Mouse (Mus musculus): ENCODE results near the gene Gm49318. TPM values are rescaled to one million over a fixed set of nuclear protein-coding genes. Genes with fewer than 3 reads are reported as not detected.

Gene Gm49318
- polyA plus RNA-seq, 1 experiment: not detected

- H3K36me3 ChIP-seq (ENCODE audit: control insufficient read depth): peaks cover 58% of the 10 kb centered on the region
- H3K27me3 ChIP-seq (ENCODE audit: control insufficient read depth): peaks cover 29% of the 10 kb centered on the region
- TF ChIP-seq TAL1 (IDR thresholded peaks at IDR 0.05; ENCODE audit: low read length) (no peak), GATA1 (IDR thresholded peaks at IDR 0.05; ENCODE audit: low read length) (no peak)
- peaks cover 12% of the 10 kb centered on the region for H3K4me1 ChIP-seq (ENCODE audit: control insufficient read depth)
- H3K4me3 ChIP-seq (replicated peaks): no peak overlapping the region
- H3K9me3 ChIP-seq (ENCODE audit: control insufficient read depth, low read length): peaks cover 2% of the 10 kb centered on the region; the same call in 1 of the 2 replicates
Measured at GRCm38 (mm10) chr9:22058011-22058424, 13.0 kb downstream of the Gm49318 start.

DNA sequence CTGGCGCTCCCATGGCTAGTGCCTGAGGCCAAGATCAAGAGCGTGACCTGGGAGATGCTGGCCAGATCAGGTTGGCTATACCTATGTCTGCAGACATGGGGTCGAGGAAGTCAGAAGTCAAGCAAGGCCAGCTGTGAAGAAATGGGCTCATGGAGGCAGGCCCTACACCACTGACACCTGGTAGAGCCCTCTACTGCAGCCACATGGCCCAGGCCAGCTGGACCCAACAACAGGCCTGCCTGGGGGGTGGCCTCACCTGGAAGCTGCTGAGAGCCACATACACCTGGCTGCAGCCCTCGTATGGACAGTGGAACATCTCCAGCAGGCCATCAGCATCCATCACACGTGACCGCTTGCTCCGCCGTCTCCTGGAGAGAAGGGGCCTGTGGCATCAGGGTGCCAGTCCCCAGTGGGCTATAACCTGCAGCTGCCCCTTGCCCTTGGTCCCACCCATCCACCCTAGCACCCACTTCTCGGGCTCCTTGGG, 14.0 kb downstream of the Gm49318 start:
- Histone ChIP-seq H3K36me3 (ENCODE audit: control insufficient read depth) (peaks cover 49% of the 10 kb centered on the region), H3K9me3 (ENCODE audit: control insufficient read depth, low read length) (peaks cover 5% of the 10 kb centered on the region; the same call in 1 of the 2 replicates), H3K4me1 (ENCODE audit: control insufficient read depth) (peaks cover 12% of the 10 kb centered on the region), H3K4me3 (replicated peaks) (no peak overlapping the region), H3K27me3 (ENCODE audit: control insufficient read depth) (peaks cover 39% of the 10 kb centered on the region)
- TF ChIP-seq TAL1 (IDR thresholded peaks at IDR 0.05; ENCODE audit: low read length) (no peak), GATA1 (IDR thresholded peaks at IDR 0.05; ENCODE audit: low read length) (no peak)

DNA sequence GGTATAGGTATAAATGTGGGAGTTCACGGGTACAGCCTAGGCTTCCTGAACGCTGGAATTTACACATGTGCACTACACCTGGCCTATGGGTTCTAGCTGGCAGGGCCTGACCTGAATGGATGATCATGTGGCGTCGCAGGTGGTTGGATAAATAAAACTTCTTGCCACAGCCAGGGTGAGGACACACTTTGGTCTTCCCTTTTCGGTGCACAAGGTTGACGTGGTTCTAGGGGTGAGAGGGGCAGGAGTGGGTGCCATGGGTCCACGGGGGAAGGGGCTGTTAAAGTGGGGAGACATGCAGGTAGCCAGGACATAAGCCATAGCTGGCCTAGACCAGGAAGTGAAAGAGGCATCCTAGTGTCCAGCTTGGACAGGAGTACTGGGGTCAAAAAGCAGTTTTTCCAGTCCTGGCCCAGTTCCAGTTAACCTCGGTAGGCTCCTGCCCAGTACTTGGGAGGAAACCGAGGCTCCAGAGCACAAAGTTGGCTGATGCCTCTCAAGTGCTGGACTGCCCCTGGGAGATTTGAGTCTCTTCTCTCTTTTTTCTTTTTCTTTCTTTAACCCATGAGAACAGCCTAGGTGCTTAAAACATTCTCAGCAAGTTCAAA, 14.7 kb downstream of the Gm49318 start:
- peaks cover 18% of the 10 kb centered on the region for H3K4me1 ChIP-seq (ENCODE audit: control insufficient read depth)
- H3K9me3 ChIP-seq (ENCODE audit: control insufficient read depth, low read length): peaks cover 10% of the 10 kb centered on the region; the same call in 1 of the 2 replicates
- peaks cover 44% of the 10 kb centered on the region for H3K36me3 ChIP-seq (ENCODE audit: control insufficient read depth)
- H3K27me3 ChIP-seq (ENCODE audit: control insufficient read depth): peaks cover 45% of the 10 kb centered on the region
- TF ChIP-seq TAL1 (IDR thresholded peaks at IDR 0.05; ENCODE audit: low read length) (no peak), GATA1 (IDR thresholded peaks at IDR 0.05; ENCODE audit: low read length) (no peak)
- H3K4me3 ChIP-seq (replicated peaks): no peak overlapping the region

DNA sequence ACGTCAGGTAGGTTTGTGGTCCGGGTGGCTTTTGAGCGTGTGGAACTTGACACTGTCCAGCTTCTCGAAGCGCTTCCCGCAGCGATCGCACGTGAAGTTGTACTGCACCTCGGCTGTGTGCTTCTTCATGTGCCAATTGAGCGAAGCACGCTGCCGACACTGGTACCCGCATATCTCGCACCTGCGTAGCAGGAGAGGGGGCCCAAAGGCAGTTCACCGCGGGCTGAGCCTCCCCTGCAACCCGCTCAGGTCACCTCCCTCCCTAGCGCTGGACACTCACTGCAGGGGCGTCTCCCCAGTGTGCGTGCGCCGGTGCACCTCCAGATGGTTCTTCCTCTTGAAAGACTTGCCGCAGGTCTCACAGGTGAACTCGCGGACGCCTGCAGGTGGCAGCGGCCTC, 15.3 kb downstream of the Gm49318 start:
- Histone ChIP-seq H3K27me3 (ENCODE audit: control insufficient read depth) (peaks cover 52% of the 10 kb centered on the region), H3K36me3 (ENCODE audit: control insufficient read depth) (peaks cover 38% of the 10 kb centered on the region), H3K4me1 (ENCODE audit: control insufficient read depth) (peaks cover 25% of the 10 kb centered on the region), H3K9me3 (ENCODE audit: control insufficient read depth, low read length) (peaks cover 17% of the 10 kb centered on the region), H3K4me3 (replicated peaks) (no peak overlapping the region)
- TF ChIP-seq GATA1 (IDR thresholded peaks at IDR 0.05; ENCODE audit: low read length) (no peak), TAL1 (IDR thresholded peaks at IDR 0.05; ENCODE audit: low read length) (no peak)

DNA sequence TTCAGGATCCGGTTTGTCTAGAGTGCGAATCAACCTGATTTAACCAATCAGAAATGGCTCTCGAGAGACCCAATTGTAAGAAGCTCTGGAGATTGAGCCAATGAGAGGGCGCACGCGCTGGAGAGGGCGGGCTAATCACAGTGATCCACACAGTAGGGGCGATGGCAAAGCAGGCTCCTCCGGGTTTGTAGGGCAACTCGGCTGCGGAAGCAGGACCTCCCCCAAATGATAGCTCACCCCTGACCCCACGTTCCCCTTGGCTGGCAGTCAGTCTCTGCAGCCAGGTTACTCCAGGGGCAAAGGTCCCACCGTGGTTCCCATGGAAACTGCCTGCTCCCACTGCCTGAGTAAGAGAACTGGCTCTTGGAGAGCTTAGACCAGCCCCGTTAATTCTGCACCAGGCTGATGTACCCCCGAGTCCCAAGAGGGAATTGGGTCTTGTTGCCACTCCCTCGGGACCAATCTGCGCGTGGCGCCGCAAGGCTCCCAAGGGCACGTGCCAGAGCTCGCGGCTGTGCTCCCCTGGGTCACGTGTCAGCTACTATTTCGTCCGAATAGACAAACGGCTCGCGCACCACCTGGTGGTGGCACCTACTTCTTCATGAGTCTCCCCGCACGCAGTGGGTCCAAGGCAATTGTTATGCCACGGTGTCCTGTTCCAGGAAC, 16.5 kb downstream of the Gm49318 start:
- TF ChIP-seq TAL1 (IDR thresholded peaks at IDR 0.05; ENCODE audit: low read length): no peak
- no peak for TF ChIP-seq GATA1 (IDR thresholded peaks at IDR 0.05; ENCODE audit: low read length)
- peaks cover 32% of the 10 kb centered on the region for H3K36me3 ChIP-seq (ENCODE audit: control insufficient read depth)
- peaks cover 64% of the 10 kb centered on the region for H3K27me3 ChIP-seq (ENCODE audit: control insufficient read depth)
- no peak overlapping the region for H3K4me3 ChIP-seq (replicated peaks)
- peaks cover 24% of the 10 kb centered on the region for H3K9me3 ChIP-seq (ENCODE audit: control insufficient read depth, low read length)
- H3K4me1 ChIP-seq (ENCODE audit: control insufficient read depth): peaks cover 37% of the 10 kb centered on the region

- TF ChIP-seq GATA1 (IDR thresholded peaks at IDR 0.05; ENCODE audit: low read length) (no peak), TAL1 (IDR thresholded peaks at IDR 0.05; ENCODE audit: low read length) (no peak)
- peaks cover 24% of the 10 kb centered on the region for H3K9me3 ChIP-seq (ENCODE audit: control insufficient read depth, low read length)
- H3K36me3 ChIP-seq (ENCODE audit: control insufficient read depth): peaks cover 23% of the 10 kb centered on the region
- H3K4me3 ChIP-seq (replicated peaks): no peak overlapping the region
- H3K4me1 ChIP-seq (ENCODE audit: control insufficient read depth): peaks cover 44% of the 10 kb centered on the region
- H3K27me3 ChIP-seq (ENCODE audit: control insufficient read depth): peaks cover 73% of the 10 kb centered on the region
Measured at GRCm38 (mm10) chr9:22053657-22054056, 17.4 kb downstream of the Gm49318 start.

DNA sequence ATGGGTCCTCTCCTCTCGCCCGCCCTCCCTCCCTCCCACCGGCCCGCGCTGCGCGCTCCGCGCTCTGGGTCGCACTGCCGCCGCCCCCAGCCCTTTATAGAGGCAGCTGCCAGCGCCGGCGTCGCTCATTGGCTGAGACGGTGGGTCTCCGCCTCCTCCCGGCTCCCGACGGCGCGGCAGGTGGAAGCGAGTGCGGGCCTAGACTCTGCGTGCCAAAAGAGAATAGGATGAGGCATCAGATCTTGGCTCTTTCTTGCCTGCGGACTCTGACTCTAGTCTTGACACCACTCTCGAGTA, 19.2 kb downstream of the Gm49318 start, which contains the start of gene Elavl3:
Elavl3 (minus strand) TSS at position 66 of the 297 bp plus-strand sequence.
- peaks cover 24% of the 10 kb centered on the region for H3K9me3 ChIP-seq (ENCODE audit: control insufficient read depth, low read length)
- TF ChIP-seq TAL1 (IDR thresholded peaks at IDR 0.05; ENCODE audit: low read length): no peak
- TF ChIP-seq GATA1 (IDR thresholded peaks at IDR 0.05; ENCODE audit: low read length): no peak
- H3K4me3 ChIP-seq (replicated peaks): peak within 1 kb of the TSS; percentile 4
- H3K4me1 ChIP-seq (ENCODE audit: control insufficient read depth): peaks cover 44% of the 10 kb centered on the region
- peaks cover 5% of the 10 kb centered on the region for H3K36me3 ChIP-seq (ENCODE audit: control insufficient read depth)
- peaks cover 90% of the 10 kb centered on the region for H3K27me3 ChIP-seq (ENCODE audit: control insufficient read depth)

- TF ChIP-seq GATA1 (IDR thresholded peaks at IDR 0.05; ENCODE audit: low read length) (no peak), TAL1 (IDR thresholded peaks at IDR 0.05; ENCODE audit: low read length) (no peak)
- Histone ChIP-seq H3K4me3 (replicated peaks) (peak overlapping the region; percentile 4), H3K36me3 (ENCODE audit: control insufficient read depth) (peaks cover 2% of the 10 kb centered on the region), H3K4me1 (ENCODE audit: control insufficient read depth) (peaks cover 44% of the 10 kb centered on the region), H3K27me3 (ENCODE audit: control insufficient read depth) (peaks cover 93% of the 10 kb centered on the region), H3K9me3 (ENCODE audit: control insufficient read depth, low read length) (peaks cover 24% of the 10 kb centered on the region)
Measured at GRCm38 (mm10) chr9:22051161-22051957, 19.7 kb downstream of the Gm49318 start.

All from erythroblast, embryonic 14.5 days (primary cell).